Mouse (Mus musculus) ovary, adult 18-20 months (tissue): ENCODE results near the gene Gm20390.
A peak's percentile ranks its signal among the peaks of the same experiment; 100 is the strongest.
"Not testable (repeated sequence)": the region's sequence is repeated elsewhere in the genome, so short reads cannot be mapped to it uniquely, and the experiment has no call there.

Experiments
- DNase-seq: peaks from one replicate; pipeline ENCODE4 v3.0.0; 2022; ENCODE audit warnings: low spot score, mixed read lengths

Gm20390 gene

GRCm38 (mm10) chr11:93965391-93965790 lies 2.7 kb downstream of the Gm20390 start:
- no peak for DNase-seq

- no peak for DNase-seq
Observed at GRCm38 (mm10) chr11:93963013-93963412, 5.1 kb downstream of the Gm20390 start.

- no peak for DNase-seq
Observed at GRCm38 (mm10) chr11:93961482-93961881, 6.6 kb downstream of the Gm20390 start.

- DNase-seq, result no peak
Observed at GRCm38 (mm10) chr11:93957746-93958145, 10.3 kb downstream of the Gm20390 start.

DNA sequence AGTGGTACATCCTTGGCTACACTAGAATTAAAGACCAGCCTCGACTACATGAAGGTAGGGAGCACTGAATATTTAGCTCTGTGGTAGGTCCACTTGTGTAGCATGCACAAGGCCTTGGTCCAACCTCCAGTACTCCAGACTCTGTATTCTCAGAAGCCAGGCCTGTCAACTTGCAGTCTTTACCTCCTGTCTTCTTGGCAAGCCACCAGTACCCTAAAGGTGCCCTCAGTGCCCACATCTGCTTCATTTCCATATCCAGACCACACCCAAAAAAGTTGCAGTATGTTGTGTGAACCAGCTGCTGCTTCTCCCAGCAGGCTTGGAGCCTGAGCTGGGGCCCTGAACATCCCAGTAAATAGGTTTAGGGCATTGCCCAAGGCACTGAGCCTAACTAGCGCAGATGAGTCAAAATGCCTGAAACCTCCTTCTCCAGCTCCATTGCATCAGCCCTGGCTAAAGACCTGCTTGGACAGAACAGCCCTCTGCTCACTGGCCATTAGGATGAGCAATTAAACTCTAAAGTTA lies 11.0 kb downstream of the Gm20390 start:
- no peak for DNase-seq

DNA sequence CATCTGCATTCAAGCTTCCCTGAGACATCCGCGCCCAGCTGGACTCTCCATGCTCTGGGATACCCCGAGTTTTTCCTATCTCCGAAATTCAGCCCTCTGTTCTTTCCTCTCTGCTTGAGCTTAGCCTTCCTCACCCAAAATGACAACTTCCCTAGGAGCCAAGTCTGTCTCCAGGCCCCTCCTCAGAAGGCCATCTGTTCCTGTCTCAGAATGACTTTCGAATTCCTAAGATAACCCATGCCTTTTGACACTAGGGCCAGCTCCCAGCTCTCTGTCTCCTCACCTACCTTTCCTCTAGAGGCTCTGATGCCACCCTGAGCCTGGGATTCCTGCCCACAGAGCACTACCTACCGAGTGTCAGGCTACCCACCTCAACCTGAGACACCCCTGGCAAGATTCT lies 11.9 kb downstream of the Gm20390 start, which contains the start of gene Nme2:
TSS of gene Nme2 (minus strand) at position 101 of the 400 bp plus-strand sequence.
- no peak for DNase-seq

- DNase-seq, result peak; percentile 92
Observed at GRCm38 (mm10) chr11:93955256-93956150, 12.6 kb downstream of the Gm20390 start.

- no peak for DNase-seq
Observed at GRCm38 (mm10) chr11:93954738-93955255, 13.3 kb downstream of the Gm20390 start.

GRCm38 (mm10) chr11:93952376-93952775 lies 15.7 kb downstream of the Gm20390 start:
- DNase-seq, result no peak

DNA sequence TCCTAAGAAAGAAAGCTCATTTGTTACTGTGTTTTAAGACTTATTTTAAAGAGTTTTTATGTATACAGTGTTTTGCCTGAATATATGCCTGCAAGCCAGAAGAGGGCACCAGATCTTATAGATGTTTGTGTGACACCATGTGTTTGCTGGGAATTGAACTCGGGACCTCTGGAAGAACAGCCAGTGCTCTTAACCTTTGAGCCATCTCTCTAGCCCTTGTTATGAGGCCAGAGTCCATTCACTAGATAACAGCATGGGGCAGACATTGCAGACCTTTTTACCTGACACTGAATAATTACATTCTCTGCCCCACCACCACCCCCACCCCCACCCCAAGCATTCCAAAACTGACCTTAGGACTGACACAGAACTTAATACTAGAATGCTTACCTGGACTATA lies 18.0 kb downstream of the Gm20390 start:
- no peak for DNase-seq

DNA sequence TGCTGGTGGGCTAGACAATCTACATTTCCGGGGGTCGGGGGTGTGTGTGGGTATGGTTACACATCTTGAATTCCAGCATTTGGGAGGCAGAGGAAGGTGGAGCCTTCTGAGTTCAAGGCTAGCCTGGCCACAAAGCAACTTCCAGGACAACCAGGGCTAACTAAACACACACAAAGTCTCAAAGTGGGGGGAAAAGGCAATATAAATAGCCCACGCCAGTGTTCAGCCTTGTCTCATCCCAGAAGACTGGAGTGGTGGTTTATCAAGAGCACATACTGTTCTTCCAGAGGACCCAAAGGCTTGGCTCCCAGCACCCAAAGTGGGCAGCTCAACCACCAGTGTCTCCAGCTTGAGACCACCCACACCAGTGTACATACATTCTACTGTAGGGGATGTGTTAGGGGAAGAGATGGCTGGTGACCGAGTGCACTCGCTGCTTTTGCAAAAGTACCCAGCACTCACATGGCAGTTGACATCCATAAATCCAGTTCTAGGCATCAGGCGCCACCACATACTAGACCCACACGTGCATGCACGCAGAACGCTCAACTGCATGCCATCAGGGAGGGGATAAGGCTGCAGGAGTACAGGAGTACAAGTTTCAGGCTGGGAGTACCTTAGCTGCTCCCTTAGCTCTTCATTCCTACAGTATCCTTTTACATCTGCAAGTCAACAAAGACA lies 19.1 kb downstream of the Gm20390 start:
- DNase-seq, result no peak

GRCm38 (mm10) chr11:93944986-93945385 lies 23.1 kb downstream of the Gm20390 start:
- DNase-seq, result no peak

- DNase-seq, result no peak
Observed at GRCm38 (mm10) chr11:93940906-93941305, 27.2 kb downstream of the Gm20390 start.

DNA sequence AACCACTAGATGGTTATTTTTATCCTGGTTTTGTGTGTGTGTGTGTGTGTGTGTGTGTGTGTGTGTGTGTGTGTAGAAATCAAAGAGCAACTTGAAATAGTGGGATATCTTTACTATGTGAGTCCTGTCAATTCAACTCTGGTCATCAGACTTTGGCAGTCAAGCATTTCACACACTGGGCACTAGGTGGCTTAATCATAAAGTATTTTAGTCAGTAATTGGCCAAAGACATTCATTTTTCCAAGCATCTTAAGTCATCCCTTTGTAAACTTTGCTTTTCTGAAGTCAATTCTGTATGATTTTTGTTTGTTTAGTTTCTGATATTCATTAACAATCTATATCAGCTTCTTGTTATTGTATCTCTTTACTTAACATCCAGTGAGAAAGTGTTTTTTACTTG lies 39.0 kb downstream of the Gm20390 start:
- no peak for DNase-seq

GRCm38 (mm10) chr11:93915019-93915418 lies 53.1 kb downstream of the Gm20390 start:
- not testable (repeated sequence) for DNase-seq

DNA sequence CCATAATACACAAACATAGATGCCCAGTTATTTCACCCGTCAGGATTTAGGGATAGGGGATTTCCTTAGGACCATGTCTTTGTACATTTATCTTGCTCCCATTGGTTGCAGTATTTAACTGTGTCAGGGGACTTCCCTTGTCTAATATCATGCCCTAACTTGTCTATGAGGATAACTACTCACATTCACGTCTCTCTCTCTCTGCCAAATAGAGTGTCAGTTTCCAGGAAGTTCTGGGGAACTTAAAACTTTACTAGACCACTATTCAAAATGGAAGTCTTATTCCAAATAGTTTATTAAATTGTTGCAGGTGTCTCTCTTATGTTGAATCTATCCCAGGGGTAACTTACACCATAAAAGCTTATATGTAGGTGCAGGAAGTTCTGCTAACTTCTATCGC lies 56.5 kb downstream of the Gm20390 start:
- no peak for DNase-seq

GRCm38 (mm10) chr11:93908829-93909228 lies 59.3 kb downstream of the Gm20390 start:
- no peak for DNase-seq

GRCm38 (mm10) chr11:93907839-93908238 lies 60.3 kb downstream of the Gm20390 start:
- DNase-seq, result no peak

GRCm38 (mm10) chr11:93906834-93907233 lies 61.3 kb downstream of the Gm20390 start:
- no peak for DNase-seq
